Mouse (Mus musculus) cortical plate, adult 2 months (tissue): Measurements from ENCODE around the gene Coq5.

Source experiments
- CTCF ChIP-seq: fragments of 200-500 bp; IDR thresholded peaks from 2 replicates; pipeline ENCODE4 v1.5.1; 2011; ENCODE audit warnings: mild to moderate bottlenecking, control low read depth, low read length; ENCODE audit not compliant: insufficient read depth; ENCODE audit errors: extremely low read depth
- POLR2A ChIP-seq: fragments of 200-500 bp; IDR thresholded peaks from 2 replicates; pipeline ENCODE4 v1.6.1; 2011; ENCODE audit warnings: mild to moderate bottlenecking, low read length, control low read depth; ENCODE audit not compliant: insufficient read depth; ENCODE audit errors: extremely low read depth

DNA sequence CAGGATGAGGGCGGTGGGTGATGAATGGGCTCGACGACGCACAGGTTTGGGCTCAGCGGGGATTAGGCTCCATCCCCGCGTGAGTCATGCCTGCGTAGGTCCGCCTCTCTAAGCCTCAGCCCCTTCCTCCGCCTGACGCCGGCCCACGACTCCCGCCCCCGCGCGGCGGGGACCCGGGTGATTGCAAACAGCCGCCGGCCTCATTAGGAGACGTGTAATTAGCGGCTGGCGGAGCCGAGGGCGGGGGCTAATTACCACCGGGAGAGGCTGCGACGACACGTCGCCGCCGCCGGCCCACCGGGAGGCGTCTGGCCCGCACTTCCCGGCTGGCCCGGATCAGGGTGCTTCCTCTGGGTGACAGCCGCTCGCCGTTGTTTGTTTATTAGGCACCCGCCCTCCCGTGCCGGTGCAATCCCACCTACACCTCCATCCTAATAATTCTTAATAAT is 44.1 kb upstream of the Coq5 start:
- TF ChIP-seq CTCF: no peak
- TF ChIP-seq POLR2A: no peak
